Mouse (Mus musculus): ENCODE measurements around the gene Ovgp1.
"Not testable (repeated sequence)": the region's sequence is repeated elsewhere in the genome, so short reads cannot be mapped to it uniquely, and the experiment has no call there.

The Ovgp1 gene

DNA sequence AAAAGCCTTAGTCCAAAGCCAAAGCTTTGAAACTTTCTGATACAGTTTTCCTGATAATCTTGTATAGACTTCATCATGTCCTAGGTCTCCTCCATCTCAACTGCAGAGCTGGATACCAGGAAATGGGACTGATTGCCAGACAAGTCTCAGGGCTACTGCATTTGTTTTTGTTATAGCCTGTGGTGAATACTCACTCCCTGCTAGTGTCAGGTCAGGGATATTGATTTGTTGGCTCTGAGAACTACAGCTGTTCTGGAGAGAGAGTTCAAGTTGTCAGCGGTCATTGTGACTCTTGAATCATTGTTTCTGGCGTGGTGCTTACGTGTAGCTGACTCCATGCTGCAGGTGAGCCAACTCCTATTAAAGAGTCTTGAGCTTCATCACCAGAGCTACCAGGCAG, at the start of gene Ovgp1:
Gene Ovgp1 (plus strand): TSS at position 301 of the 400 bp plus-strand sequence.
- no peak for DNase-seq

DNA sequence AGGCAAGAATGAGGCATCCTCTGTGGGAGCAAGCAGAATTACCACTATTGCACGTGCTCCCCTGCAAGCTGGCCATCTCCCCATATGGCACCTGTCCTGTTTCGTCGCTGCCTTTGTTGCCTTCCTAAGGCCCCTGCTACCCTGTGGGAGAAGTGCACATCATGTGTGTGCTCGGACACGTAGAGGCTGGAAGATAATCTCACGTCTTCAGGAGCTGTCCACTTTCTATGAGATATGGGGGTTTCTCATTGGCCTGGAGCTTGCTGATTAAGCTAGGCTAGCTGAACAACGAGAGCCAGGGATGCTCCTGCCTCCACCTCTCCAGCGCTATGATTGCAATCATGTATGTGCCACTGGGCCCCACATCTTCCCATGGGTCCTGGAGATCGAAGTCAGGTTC, 48.9 kb upstream of the Ovgp1 start:
- DNase-seq, result no peak

DNA sequence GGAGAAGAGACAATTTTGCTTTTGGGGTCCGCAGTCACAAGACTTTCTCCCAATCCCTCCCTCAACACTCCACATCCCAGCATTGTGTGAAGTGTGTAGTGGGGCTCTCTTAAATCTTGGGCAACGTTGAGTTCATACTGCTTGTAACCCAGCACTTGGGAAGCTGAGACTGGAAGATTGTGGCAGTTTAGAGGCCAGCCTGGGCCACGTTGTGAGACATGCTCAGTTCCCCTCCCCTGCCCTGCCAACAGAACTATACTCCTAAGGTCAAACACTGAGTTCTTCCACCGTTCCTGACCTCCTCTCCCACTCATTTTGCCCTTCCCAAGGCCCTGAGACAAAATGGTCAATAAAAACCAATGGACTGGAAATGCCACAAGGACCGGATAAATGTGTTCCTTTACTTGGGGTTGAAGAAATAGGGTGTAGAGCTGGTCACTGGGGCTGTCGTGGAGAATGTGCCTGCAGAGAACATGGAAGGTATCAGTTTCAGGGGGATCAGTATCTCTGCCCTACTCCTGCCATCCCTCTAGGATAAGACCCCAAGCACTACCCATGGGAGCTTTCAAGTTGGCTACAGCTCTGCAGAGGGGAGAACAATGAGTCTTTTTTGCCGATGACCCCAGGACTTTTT, 45.8 kb upstream of the Ovgp1 start:
- no peak for DNase-seq

DNA sequence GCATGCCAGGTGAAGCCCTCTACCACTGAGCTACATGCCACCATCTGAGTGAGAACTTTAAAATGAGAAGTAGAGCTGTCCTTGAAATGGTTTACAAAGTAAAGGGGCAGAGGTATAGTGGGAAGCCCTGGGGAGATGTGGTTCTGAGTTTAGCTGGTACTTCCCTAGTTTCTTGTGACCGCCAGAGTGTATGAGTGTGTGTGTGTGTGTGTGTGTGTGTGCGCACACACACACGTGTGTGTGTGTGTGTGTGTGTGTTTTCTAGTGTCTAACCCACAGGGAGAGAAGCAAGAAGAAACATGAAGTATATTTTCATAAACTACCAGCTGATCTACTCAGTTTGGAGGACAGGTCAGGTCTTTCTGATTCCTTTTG, 45.3 kb upstream of the Ovgp1 start:
- peak in 1 of 2 experiments; percentile 42 for DNase-seq

DNA sequence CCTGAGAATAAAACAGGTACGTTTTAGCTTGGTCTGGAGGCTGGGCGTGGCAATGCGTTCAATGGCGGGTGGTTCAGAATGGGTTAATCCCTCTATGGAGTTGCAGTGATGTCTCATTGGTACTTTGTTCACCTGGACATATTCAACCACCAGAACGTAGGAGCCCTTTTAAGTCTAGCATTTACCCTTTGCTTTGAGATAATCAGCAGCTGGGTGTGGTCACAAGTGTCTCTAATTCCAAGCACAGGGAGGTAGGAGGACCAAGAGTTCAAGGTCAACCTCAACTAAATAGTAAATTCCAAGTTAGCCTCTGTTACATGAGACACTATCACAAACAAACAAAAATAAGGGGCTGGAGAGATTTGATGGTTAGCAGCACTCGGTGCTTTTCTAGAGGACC, 44.7 kb upstream of the Ovgp1 start:
- DNase-seq, result no peak

DNA sequence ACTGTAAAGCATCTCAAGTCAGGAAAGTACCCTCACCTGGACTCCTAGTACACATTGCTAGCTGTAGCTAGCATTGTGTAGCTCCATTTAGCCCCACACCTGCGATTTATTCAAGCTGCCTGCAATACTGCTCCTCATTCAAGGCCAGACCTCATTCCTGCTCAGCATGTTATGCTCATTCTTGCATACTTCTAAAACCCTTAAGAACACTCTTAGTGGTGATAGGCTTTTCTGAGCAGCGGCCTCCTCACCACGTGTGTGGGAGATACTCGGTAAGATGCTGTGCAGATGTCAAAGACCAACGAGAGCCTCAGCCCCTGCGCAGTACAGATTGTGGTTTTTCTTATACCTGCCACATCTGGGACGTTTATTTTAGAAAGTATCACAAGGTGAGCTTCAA, 43.7 kb upstream of the Ovgp1 start:
- DNase-seq, result no peak

DNA sequence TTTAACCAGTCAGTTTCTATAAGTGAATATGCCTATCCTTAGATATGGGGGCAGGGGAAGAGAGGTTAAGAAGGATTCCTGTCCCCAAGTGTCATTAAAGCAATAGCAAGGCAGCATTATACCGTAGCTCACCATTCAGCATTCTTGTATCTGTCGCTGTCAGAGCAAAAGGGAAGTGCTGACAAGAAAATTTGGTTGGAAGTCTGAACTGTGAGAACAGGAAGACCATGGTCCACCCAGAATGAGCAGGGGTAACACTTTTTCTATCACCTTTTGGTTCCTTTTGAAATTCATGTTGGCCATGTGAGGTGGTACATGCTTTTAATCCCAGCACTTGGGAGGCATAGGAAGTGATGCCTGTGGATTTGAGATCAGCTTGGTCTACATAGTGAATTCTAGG, 42.4 kb upstream of the Ovgp1 start:
- no peak for DNase-seq

DNA sequence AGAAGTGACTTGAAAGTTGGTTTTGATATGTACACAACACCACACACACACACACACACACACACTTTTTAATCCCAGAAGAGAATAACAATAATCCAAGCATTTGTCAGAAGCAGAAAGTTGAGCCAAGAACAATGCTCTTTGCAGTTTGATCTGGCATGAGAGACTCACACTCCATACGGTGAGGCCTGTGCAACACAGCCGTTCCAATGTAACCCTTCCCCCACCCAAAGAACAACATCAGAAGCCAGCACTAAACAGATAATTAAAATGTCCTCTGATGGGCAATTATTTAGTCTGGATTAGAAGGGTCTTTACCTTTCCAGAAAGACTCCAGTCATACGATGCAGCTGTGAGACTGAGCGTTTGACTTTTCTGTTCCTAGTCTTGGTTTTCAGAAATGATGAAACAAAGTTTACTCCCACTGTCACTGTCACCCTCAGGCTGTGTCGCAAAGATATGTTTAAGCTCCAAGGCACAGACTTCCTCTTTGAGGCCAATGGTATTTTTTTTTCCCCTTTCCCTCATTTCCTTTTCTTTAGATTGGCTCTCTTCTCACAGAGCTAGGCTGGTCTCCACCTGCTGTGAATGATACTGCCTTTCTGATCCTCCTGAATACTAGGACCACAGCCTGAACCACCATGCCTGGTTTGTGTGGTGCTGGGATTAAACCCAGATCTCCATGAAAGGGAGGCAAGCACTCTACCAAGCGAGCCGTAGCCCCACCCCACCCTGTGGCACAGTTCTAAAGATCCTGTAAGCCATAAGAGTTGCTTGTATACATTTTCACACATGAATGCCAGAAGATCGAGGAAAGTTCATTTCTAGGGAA, 41.1 kb upstream of the Ovgp1 start, which contains the start of gene I830077J02Rik:
Gene I830077J02Rik (minus strand): TSS at position 425 of the 832 bp plus-strand sequence.
- DNase-seq, result no peak

DNA sequence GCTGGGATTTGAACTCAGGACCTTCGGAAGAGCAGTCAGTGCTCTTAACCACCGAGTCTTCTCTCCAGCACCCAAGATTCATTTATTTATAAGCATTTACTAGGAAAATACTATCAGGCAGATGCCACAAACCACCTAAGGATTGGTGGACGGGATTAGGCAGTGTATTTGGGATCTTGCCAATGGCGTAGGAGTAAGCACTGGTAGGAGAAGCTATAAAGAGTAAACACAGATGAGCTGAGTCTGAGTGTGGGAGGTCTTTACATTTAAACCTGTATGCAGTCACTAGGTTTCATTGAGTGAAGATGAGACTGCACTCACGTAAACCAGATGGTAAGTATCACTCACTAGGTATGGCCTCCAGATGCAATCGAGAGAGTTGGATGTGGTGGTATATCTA, 39.6 kb upstream of the Ovgp1 start:
- no peak for DNase-seq

DNA sequence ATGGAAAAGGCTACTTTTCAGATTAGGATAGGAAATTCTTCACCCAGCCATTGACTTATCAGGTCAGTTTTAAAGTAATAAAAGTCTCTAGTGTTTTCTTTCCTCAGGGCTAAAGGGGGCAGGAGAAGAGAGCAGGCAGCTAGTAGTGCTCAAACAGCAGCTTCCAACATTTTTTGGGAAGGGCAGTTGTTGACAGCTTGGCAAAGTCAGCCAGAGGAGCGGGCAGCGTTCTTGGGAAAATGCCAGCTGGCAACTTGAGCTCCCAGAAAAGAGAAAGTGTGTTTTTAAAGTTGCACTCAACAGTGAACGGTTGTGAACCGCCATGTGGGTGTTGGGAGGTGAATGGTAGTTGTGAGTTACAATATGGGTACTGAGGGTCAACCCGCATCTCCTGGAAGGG, 38.5 kb upstream of the Ovgp1 start:
- DNase-seq, result no peak

DNA sequence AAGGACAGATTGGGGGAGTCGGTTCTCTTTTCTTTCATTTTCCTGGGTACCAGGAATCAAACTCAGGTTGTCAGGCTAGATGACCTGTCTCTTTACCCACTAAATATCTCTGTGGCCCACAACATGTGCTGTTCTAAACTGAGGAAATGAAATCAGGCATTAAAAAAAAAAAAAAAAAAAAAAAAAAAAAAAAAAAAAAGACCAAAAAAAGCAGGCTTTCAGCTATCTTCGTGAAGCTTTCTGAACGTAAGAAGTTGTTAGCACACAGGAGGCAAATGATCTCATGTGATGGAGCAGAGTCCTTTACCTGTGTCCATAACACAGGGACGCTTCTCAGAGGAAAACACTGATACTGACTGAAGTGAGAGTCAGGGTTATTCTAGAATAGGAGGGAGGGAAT, 37.4 kb upstream of the Ovgp1 start:
- DNase-seq, result no peak

DNA sequence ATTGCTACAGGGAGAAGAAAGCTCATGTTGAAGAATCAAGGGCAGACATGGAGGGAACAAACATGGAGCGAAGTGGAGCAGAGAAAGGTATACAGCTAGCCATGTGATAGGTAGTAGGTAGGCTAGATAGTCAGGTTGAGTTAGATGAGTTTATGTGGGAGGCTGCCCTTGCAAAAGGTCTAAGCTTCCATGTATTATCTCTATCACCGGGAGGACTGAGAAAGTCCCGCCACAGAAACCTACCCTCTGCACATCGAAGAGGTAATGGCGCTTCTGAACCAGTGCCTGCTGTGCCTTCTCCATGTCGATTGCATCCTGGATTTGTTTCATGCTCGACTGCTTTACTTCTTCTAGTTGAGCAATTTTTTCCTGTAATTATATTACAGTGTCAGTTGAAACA, 22.2 kb upstream of the Ovgp1 start:
- DNase-seq, result no peak

DNA sequence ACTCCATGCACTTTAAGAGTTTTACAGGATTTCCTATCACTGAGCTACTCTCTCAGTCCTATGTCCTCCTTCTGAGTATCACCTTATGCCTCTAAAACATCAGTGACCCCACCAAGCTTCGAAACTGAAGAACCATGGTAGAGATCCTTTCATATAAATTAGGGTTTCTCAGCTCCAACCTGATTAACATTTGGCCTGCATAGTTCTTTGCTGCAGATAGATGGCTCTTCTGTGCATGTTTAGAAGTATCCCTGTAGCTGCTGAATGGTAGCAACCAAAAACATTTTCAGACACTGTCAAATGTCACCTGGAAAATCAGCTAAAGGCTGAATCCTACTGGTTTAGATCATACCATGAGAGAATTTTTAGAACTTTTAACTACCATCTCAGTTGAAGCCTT, 16.3 kb upstream of the Ovgp1 start:
- no peak for DNase-seq

DNA sequence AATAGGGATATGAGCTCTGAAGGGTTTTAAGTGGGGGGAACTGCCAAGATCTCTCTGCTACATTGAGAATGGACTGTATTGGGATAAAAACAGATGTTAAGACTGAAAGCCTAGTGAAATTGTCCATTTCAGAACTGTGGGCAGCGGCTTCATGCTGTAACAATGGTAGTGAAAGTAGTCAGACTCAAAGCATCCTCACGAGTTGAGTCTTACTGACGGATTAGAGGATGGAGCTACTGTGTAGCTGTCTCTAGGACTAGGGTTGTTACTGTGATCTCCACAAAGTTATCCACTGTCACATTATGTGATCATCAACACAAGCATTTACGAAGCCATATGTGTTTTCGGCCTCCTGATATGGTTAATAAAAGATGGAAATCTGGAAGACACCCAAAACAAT, 15.3 kb upstream of the Ovgp1 start:
- DNase-seq, result no peak

DNA sequence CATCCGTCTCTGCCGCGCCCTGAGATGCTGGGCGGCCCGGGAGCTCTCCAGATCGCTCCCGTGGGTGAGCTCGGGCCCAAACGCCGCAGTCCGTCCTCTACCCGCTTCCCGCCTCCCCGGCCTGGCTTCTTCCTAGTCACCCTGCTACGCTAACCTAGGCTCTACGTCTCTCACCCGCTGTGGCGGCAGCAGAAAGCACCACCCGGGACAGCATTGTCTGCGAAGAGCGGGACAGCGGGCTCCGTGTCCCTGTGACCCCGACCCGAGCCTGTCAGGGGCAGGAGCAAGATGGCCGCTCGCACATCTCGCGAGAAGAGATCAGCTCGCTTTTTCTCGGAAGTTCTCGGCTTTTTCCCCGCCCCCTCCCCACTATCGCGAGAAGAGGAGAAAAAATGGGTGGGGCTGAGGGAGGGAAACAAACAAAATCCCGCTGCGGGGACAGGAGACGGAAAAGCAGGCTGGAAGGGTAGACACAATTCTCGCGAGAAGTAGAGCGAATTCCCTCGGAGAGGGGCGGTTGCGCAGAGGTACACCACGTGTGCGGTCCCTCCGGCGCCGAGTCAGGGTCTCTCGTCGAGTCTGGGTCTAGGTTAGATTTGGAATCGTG, 14.4 kb upstream of the Ovgp1 start, which contains the start of gene Wdr77:
Gene Wdr77 (plus strand): TSS at position 396 of the 607 bp plus-strand sequence.
- peak; percentile 95 to 97 for DNase-seq

DNA sequence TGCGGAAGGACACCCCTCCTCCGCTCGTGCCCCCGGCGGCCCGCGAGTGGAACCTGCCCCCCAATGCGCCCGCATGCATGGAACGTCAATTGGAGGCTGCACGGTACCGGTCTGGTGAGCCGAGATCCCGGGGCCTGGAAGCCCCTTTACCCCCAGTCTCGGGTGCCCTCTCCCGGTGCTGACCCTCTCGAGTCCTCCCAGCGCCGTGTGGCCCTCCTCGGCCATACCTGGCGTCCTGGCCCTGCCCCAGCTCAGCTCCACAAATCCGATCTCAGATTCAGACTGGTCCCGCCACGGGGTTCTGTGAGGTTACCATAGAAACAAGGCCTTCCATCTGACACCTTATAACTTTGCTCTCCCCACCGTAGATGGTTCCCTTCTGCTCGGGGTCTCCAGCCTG, 13.9 kb upstream of the Ovgp1 start:
- no peak for DNase-seq

DNA sequence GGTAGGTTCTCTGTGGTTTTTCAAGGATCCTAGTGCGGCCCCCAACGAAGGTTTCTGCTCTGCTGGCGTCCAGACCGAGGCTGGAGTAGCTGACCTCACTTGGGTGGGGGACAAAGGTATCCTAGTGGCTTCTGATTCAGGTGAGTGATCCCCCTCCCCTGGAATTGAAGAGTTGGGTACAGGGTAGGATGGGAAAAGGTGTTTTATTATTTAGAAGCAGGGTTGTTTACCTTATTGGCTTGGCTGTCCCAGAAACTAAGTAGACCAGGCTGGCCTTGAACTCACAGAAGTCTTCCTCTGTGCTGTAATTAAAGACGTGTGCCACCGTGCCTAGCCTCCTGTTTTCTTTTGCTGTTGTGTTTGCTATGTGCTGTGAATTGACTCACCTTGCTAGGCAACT, 13.5 kb upstream of the Ovgp1 start, which contains the start of gene Atp5f1:
Gene Atp5f1 (minus strand): TSS at position 101 of the 400 bp plus-strand sequence.
- no peak for DNase-seq

DNA sequence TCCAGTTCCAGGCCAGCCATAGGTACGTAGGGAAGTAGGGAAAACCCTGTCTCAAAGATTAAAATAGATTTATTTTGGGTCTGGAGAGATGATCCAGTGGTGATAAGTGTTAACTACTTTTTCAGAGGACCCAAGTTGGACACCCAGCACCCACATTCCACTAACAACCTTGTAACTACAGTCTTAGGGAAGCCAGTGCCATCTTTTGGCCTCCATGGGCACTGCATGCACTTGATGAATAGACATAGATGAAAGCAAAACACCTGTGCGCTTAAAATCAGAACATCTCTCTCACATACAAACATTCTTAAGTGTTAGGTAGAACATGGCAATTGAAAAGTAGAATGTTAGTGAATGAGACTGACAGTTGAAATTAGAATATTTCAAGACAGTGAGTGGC, 12.8 kb upstream of the Ovgp1 start:
- peak; percentile 37 to 47 for DNase-seq

DNA sequence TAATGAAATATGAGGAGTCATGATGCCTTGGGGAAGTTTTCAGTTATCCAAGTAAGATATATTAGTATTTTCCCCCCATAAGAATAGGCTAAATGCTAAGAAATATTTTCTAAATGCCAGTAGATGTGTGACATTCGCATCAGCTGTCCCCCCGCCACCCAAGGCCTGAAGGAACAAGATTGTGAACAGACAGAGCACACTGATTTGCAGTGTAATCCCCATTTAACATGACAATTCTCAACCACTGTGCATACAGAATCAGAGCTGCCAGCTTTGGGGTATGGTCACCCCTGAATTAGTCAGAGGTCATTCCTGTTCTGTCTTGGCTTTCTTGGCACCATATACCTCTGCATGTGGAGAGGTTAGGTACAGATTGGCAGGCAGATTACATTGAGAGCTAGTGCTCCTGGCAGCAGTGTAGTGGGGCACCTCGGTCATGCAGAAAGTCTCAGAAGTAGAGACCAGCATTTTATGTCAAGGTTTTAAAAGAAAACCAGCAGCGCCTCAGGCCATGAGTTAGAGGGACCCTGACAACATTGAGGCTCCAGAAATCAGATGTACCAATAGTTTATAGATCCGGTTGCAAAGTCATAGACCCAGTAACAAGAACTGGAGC, 1.6 kb upstream of the Ovgp1 start:
- no peak for DNase-seq

DNA sequence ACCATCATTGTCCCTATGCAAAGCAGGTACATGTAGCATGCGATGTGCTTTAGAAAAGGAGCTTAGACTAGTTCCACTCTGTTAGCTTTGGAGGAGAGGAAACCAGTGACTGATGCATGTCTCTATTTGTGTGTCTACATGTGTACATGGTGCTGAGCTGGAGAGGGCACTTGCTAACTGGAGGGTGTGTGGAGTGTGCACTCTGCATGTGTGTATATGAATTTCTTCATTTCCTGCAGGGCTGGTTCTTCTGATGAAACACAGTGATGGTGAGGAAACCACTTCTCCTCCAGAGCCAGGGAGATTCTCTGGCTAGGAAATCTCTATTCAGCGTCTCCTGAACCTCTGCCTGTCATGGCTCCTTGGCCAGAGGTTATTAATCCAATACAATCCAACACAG, 663 bp downstream of the Ovgp1 start:
- no peak for DNase-seq

DNA sequence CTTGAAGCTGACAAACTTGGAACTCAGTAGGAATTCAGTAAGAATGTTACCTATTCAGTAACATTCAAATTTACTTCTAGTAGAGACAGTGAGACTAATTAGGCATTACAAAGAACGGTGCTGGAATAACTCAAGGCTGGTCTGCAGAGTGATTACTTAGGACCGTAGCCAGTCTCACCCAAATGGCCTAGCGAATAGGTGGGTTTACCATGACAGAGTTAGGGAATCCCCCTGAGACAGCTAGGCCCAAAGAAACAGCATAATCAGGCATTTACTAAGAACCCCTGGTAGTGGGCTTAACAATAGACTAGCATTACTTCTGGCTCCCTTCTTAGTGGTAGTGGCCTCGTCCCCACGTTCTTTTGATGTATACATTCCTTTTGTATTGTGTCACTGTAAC, 16.1 kb downstream of the Ovgp1 start:
- DNase-seq, result not testable (repeated sequence)

DNA sequence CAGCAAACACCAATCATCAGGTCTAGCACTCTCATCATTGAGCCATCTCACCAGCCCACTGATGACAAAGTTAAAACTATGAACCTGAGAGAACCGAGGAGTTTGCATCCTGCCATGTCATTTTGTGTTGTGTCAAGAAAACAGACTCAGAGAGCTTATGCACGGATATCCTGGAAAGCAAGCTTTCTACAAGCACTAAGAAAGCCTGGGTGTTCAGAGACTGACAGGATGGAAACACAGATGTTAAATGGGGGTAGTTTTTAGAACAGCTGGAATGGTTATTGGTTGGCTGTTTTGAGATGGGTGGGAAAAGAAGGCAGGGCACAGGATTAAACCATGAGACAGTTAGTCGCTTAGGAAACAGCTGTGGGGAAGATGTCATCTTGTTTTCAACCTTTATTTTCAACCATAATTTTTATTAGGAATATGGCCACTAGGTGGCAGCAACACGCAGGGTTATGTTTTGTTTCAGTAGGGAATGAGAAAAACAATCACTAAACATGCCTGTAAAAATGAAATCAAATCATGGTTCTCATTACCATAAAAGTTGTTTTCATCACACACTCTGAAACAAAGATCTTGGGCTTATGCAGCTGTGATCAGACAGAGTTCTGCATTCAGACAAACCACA, 18.3 kb downstream of the Ovgp1 start:
- DNase-seq, result peak; percentile 79 to 83

DNA sequence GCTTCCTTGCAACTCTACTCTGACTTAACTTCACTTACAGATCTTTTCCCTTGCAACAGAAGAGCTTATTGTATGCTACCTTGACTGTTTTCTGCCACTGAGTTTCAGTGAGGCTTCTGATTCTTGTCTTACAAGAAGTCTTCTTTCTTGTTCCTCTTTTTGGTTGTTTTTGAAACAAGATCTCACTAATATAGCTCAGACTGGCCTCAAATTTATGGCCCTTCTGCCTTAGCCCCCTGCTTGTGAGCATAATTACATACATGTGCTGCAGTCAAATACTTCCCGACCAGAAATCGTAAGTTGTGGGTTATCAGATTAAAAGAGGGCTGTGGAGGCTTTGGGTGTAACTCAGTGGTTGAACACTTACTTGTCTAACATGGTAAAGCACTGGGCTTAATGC, 21.2 kb downstream of the Ovgp1 start:
- DNase-seq, result peak; percentile 34 to 42

All from B cell, adult 2 months (primary cell).